Mouse (Mus musculus) forebrain, postnatal 0 days (tissue): ENCODE measurements around the gene Neb. TPM values are rescaled to one million over a fixed set of nuclear protein-coding genes. Genes with fewer than 3 reads are reported as not detected.

Experiments used
- ATAC-seq: fragments of 200-750 bp; cut with Nextera tagmentation; 2 replicates; pipeline ENCODE4 v1.8.0; 2017; ENCODE audit warnings: mild to moderate bottlenecking, moderate library complexity
- DNase-seq: peaks from one replicate; pipeline ENCODE4 v3.0.0-alpha.2; 2015
- H3K27ac ChIP-seq: fragments of 300-500 bp; sonication (generic); 2 replicates; pipeline ENCODE4 v1.5.1; 2014; ENCODE audit warnings: low read depth, mild to moderate bottlenecking, antibody characterized with exemption, low read length, moderate library complexity, mixed read lengths
- H3K27me3 ChIP-seq: fragments of 300-500 bp; sonication (generic); 2 replicates; pipeline ENCODE4 v1.6.1; 2014; ENCODE audit warnings: mild to moderate bottlenecking, low read length, mixed read lengths; ENCODE audit not compliant: insufficient read depth
- H3K36me3 ChIP-seq: fragments of 300-500 bp; sonication (generic); 2 replicates; pipeline ENCODE4 v1.6.1; 2014; ENCODE audit warnings: mild to moderate bottlenecking, moderate library complexity; ENCODE audit not compliant: insufficient read depth
- H3K4me1 ChIP-seq: fragments of 300-500 bp; sonication (generic); 2 replicates; pipeline ENCODE4 v1.6.1; 2014; ENCODE audit warnings: antibody characterized with exemption; ENCODE audit not compliant: insufficient read depth
- H3K4me2 ChIP-seq: fragments of 300-500 bp; sonication (generic); 2 replicates; pipeline ENCODE4 v1.6.1; 2014; ENCODE audit warnings: low read depth, mild to moderate bottlenecking, moderate library complexity
- H3K4me3 ChIP-seq: fragments of 300-500 bp; sonication (generic); 2 replicates; pipeline ENCODE4 v1.5.1; 2014; ENCODE audit warnings: low read depth, low read length, mixed read lengths
- H3K9ac ChIP-seq: fragments of 300-500 bp; sonication (generic); 2 replicates; pipeline ENCODE4 v1.6.1; 2014; ENCODE audit warnings: mild to moderate bottlenecking
- H3K9me3 ChIP-seq: fragments of 300-500 bp; sonication (generic); 2 replicates; pipeline ENCODE4 v1.6.1; 2016; ENCODE audit warnings: low read length
- CTCF ChIP-seq: sonication (generic); IDR thresholded peaks from 2 replicates; pipeline ENCODE4 v1.5.1; 2016; ENCODE audit warnings: antibody characterized with exemption, control low read depth, low read depth
- WGBS: fragments of 180-500 bp; shearing (Covaris S2); extraction: QIAGEN DNeasy Blood & Tissue Kit; methylation state at CpG from one replicate; pipeline ENCODE4 v1.1.7; 2014; 5-methylcytosine and 5-hydroxymethylcytosine counted together
- polyA plus RNA-seq: library from polyadenylated mRNA; unstranded; fragments of >200 nt; fragmentation: Nextera tagmentation; extraction: Ambion mirVana; gene quantifications from 2 replicates; pipeline ENCODE4 v1.2.1, GENCODE M21; 2015
- total RNA-seq: library from RNA; depleted of rRNA; stranded (reverse); fragments of >200 nt; gene quantifications from 2 replicates; pipeline ENCODE4 v1.2.3, GENCODE M21; 2014

Neb gene
- total and polyA plus RNA-seq, 2 experiments from 2014 or later, result 5.0 to 8.5 TPM

DNA sequence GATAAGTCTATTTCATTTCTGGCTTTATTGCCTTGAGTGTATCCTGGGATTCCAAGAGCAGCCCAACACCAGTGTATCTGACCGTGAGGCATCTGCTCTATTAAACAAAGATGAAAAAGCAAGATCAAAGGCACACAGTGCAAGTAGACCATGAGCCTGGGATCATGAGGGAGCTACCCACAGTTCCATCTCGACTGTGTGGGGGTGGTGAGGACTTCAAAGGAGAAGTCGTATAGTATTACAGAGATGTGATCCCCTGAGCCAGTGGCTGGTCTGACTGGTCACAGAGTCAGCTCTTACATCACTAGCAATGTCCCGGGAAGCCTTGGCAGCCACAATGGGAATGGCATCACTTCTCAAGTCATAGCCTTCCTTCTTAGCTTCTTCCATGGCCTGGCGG lies 140.4 kb downstream of the Neb start:
- Histone ChIP-seq H3K4me2 (no peak overlapping the region), H3K4me1 (no peaks in the 10 kb centered on the region), H3K27me3 (no peaks in the 10 kb centered on the region), H3K27ac (no peak overlapping the region), H3K9me3 (no peaks in the 10 kb centered on the region), H3K36me3 (no peaks in the 10 kb centered on the region), H3K4me3 (no peak overlapping the region), H3K9ac (no peak overlapping the region)
- TF ChIP-seq CTCF, result no peak
- ATAC-seq (no peak), DNase-seq (no peak)
- 75% methylated on average over 5 of the region's 5 CpGs for WGBS

DNA sequence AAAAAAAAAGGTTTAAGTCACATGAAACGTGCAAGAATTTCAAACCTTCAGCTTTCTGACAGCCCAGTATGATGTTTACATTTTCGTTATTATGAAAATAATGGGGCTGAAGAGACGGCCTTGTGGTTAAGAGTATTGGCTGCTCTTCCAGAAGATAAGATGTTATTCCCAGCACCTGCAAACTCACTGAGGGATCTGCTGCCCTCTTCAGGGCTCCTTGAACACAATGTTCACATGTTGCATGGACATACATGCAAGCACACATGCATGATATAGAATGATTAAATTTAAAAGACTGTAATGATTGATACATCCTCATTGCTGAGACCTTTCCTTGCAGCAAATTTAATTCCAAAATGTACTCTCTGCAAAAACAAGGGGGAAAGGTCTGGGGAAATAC lies 150.7 kb downstream of the Neb start:
- WGBS, result 69% methylated on average over 3 of the region's 3 CpGs
- H3K36me3 ChIP-seq, result no peaks in the 10 kb centered on the region

DNA sequence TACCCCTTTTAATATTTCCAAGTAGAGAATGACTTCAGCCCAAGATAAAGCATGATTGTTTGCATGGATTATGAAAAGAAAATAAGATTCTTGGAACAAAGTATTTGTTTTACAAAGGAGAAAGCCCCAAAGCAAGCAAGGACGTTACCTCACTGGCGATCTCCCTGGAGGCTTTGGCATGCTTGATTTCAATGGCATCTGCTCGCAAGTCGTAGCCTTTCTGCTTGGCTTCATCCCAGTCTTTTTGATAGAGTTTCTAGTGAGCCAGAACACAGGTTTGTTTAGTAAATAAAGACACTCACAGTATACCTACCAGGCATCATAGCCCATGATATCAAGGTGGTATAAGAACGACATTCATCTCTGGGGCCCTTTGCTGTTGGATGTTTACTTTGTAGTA lies 153.9 kb downstream of the Neb start:
- H3K9ac ChIP-seq, result no peak overlapping the region
- no peaks in the 10 kb centered on the region for H3K4me1 ChIP-seq
- H3K4me3 ChIP-seq, result no peak overlapping the region
- H3K36me3 ChIP-seq, result no peaks in the 10 kb centered on the region
- H3K4me2 ChIP-seq, result no peak overlapping the region
- H3K27ac ChIP-seq, result no peak overlapping the region
- DNase-seq (no peak), ATAC-seq (no peak)
- no peaks in the 10 kb centered on the region for H3K9me3 ChIP-seq
- WGBS, result 50% methylated on average over 5 of the region's 5 CpGs
- H3K27me3 ChIP-seq, result no peaks in the 10 kb centered on the region
- no peak for TF ChIP-seq CTCF

More for the DNA sequence above, 150.7 kb downstream of the Neb start:
- H3K4me1 ChIP-seq, result no peaks in the 10 kb centered on the region
- no peak overlapping the region for H3K9ac ChIP-seq
- H3K4me3 ChIP-seq, result no peak overlapping the region
- H3K9me3 ChIP-seq, result no peaks in the 10 kb centered on the region
- H3K27me3 ChIP-seq, result no peaks in the 10 kb centered on the region
- no peak overlapping the region for H3K27ac ChIP-seq
- TF ChIP-seq CTCF, result no peak; the same call in 1 of the 2 replicates
- no peak for ATAC-seq
- no peak for DNase-seq
- no peak overlapping the region for H3K4me2 ChIP-seq

DNA sequence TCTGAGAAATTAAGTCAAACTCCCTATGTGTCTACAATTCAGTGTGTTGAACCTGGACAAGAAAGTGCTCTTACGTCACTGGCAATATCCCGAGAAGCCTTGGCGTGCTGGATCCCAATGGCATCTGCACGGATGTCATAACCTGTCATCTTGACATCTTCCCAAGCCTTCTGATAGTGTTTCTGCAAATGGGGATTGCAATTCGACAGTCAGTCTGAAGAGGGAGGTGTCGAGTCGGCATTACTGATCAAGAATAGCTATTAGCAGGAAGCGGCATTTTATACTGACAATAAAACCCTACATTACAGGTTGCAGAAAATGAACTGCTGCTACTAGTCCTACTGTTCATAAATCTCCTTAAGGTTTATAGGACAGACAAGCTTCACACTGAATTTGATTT lies 158.2 kb downstream of the Neb start:
- Histone ChIP-seq H3K27ac (no peak overlapping the region), H3K9ac (no peak overlapping the region), H3K27me3 (no peaks in the 10 kb centered on the region), H3K9me3 (no peaks in the 10 kb centered on the region), H3K4me1 (no peaks in the 10 kb centered on the region), H3K4me2 (no peak overlapping the region), H3K4me3 (no peak overlapping the region), H3K36me3 (no peaks in the 10 kb centered on the region)
- peak; percentile 74 for TF ChIP-seq CTCF
- DNase-seq (peak; percentile 65), ATAC-seq (peak; percentile 23; the same call in 1 of the 2 replicates)
- 34% methylated on average over 8 of the region's 8 CpGs for WGBS

DNA sequence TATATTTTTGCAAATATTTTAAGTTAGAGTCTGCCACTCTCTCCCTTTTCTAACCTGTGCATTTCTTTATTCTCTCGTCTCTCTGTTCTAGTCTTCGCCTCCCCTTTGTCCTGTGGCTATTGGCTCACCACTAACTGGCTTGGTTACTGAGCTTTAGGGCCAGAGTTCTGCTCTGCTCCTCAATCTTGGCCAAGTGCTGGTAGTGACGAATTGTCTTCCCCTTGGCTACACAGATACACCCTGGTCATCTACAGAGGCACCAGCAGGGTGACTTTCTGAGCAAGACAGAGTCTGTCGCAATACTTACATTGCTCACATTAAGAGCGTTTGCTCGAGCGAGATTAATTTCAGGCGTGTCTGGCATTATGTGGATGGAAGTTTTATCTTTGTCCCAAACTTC lies 162.3 kb downstream of the Neb start:
- DNase-seq, result no peak
- H3K27me3 ChIP-seq, result no peaks in the 10 kb centered on the region
- H3K4me2 ChIP-seq, result no peak overlapping the region
- H3K4me3 ChIP-seq, result no peak overlapping the region
- no peak for ATAC-seq
- no peaks in the 10 kb centered on the region for H3K9me3 ChIP-seq
- H3K36me3 ChIP-seq, result no peaks in the 10 kb centered on the region
- no peak overlapping the region for H3K9ac ChIP-seq
- 93% methylated on average over 8 of the region's 8 CpGs for WGBS
- peaks cover 4% of the 10 kb centered on the region; the same call in 1 of the 2 replicates for H3K4me1 ChIP-seq
- no peak for TF ChIP-seq CTCF
- H3K27ac ChIP-seq, result no peak overlapping the region

DNA sequence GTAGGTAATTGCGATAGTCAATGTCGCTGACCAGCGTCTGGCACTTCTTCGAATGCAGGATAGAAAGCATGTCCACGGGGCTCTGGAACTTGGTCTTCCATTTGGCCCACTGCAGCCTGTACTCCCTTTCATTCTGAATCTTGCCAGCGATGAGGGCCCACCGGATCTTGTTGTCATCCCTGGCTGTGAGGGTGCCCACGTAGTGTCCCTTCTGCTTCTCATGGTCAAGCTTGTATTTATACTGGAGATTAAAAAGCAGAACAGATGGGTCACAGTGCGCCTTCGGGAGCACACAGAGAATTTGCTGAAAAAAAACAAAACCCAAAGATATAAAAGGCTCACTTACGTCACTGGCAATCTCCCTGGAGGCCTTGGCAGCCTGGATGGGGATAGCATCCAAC lies 165.7 kb downstream of the Neb start:
- Histone ChIP-seq H3K27ac (no peak overlapping the region), H3K27me3 (no peaks in the 10 kb centered on the region), H3K9me3 (no peaks in the 10 kb centered on the region), H3K4me1 (peaks cover 5% of the 10 kb centered on the region; the same call in 1 of the 2 replicates), H3K9ac (no peak overlapping the region), H3K4me2 (no peak overlapping the region), H3K36me3 (no peaks in the 10 kb centered on the region), H3K4me3 (no peak overlapping the region)
- 87% methylated on average over 11 of the region's 11 CpGs for WGBS
- no peak for TF ChIP-seq CTCF
- no peak for ATAC-seq
- no peak for DNase-seq

DNA sequence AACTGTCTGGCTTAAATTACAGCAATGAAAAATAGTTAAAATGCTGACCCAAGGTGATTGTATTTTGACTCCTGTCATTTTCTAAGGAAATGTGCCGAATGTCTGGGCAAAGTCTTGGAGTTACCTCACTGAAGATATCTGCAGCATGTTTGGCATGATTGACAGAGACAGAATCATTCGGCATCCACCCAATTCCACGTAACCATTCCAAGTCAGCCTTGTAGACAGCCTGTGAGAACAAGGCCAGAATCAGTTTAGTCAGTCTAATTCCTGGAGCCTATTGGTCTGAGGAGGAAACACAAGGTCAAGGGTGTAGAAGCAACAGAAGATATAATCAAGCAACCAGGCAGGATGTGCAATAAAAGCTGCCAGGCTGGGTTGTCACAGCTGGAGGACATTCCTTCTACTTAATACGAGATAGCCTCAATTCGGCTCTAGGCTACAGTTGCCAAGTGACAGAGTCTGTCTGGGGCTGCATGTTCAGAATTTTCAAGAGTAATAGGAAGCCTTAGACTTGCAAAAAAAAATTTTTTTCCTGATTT lies 166.8 kb downstream of the Neb start:
- 58% methylated on average over 5 of the region's 5 CpGs for WGBS
- Histone ChIP-seq H3K4me2 (no peak overlapping the region), H3K27ac (0 out of 2 replicates have a peak overlapping the region, but pooled peaks have one; percentile 3), H3K9me3 (no peaks in the 10 kb centered on the region), H3K4me3 (no peak overlapping the region), H3K36me3 (no peaks in the 10 kb centered on the region), H3K9ac (no peak overlapping the region), H3K27me3 (no peaks in the 10 kb centered on the region), H3K4me1 (peaks cover 5% of the 10 kb centered on the region; the same call in 1 of the 2 replicates)
- DNase-seq (no peak), ATAC-seq (no peak; the same call in 1 of the 2 replicates)
- no peak for TF ChIP-seq CTCF
